Mouse (Mus musculus): ENCODE results near the gene Efna2. TPM values are rescaled to one million over a fixed set of nuclear protein-coding genes. Genes with fewer than 3 reads are reported as not detected.

Efna2 gene
- polyA plus RNA-seq, 1 experiment from 2014 or later = 14.5 TPM

DNA sequence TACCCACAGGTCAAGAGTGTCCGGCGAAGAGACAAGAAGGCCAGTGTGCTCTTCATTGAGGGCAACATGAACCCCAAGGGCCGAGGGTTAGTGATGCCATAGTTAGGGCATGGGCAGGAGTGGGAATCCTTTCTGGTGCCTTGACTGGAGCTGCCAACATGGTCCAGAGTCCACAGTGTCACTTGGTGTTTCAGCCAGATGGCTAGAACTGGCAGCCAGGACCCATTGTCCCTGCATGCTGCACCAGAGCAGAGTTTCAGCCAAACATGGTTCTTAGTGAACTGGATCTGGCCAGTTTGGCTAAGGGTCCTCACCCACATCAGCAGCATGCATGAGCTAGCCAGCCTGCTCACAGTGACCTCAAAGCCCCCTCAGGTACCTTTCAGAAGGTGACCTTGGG, 59.0 kb downstream of the Efna2 start:
- no peaks in the 10 kb centered on the region for H3K27me3 ChIP-seq (replicated peaks; ENCODE audit: control insufficient read depth, insufficient read depth, low read length)
- DNase-seq (ENCODE audit: low spot score) (no peak), ATAC-seq (no peak)
- H3K36me3 ChIP-seq (ENCODE audit: control insufficient read depth, insufficient read depth, low read length) = peaks cover 99% of the 10 kb centered on the region
- no peak overlapping the region for H3K27ac ChIP-seq (ENCODE audit: low read depth, low read length)
- H3K9me3 ChIP-seq (replicated peaks; ENCODE audit: control insufficient read depth, low read length) = no peaks in the 10 kb centered on the region
- H3K4me3 ChIP-seq (ENCODE audit: low read depth, low read length) = no peak overlapping the region
- WGBS = 93% methylated on average over 3 of the region's 3 CpGs
- H3K4me1 ChIP-seq (ENCODE audit: control insufficient read depth, insufficient read depth, low read length) = peaks cover 2% of the 10 kb centered on the region; the same call in 1 of the 2 replicates
- H3K4me2 ChIP-seq (ENCODE audit: low read length) = no peak overlapping the region
- H3K9ac ChIP-seq (ENCODE audit: low read length) = no peak overlapping the region

Other genes starting within 250 kb of the Efna2 start
- 96.4 and 101 TPM in 2 replicates for gene Wdr18, start 219.3 kb upstream of the Efna2 start, polyA plus RNA-seq (2014; fragmentation: Nextera tagmentation; extraction: Ambion mirVana)
- gene Grin3b, start 208.8 kb upstream of the Efna2 start, polyA plus RNA-seq (2014; fragmentation: Nextera tagmentation; extraction: Ambion mirVana) = 0.23 and 0.40 TPM in 2 replicates
- gene Tmem259, start 195.2 kb upstream of the Efna2 start, polyA plus RNA-seq (2014; fragmentation: Nextera tagmentation; extraction: Ambion mirVana) = 10.5 and 13.4 TPM in 2 replicates
- 33.2 and 40.0 TPM in 2 replicates for gene Cnn2, start 190.9 kb upstream of the Efna2 start, polyA plus RNA-seq (2014; fragmentation: Nextera tagmentation; extraction: Ambion mirVana)
- gene Abca7, start 183.0 kb upstream of the Efna2 start, polyA plus RNA-seq (2014; fragmentation: Nextera tagmentation; extraction: Ambion mirVana) = 2.1 and 3.1 TPM in 2 replicates
- 1.1 and 1.5 TPM in 2 replicates for gene Arhgap45, start 162.8 kb upstream of the Efna2 start, polyA plus RNA-seq (2014; fragmentation: Nextera tagmentation; extraction: Ambion mirVana)
- 205 and 219 TPM in 2 replicates for gene Polr2e, start 139.7 kb upstream of the Efna2 start, polyA plus RNA-seq (2014; fragmentation: Nextera tagmentation; extraction: Ambion mirVana)
- 555 and 632 TPM in 2 replicates for gene Gpx4, start 132.3 kb upstream of the Efna2 start, polyA plus RNA-seq (2014; fragmentation: Nextera tagmentation; extraction: Ambion mirVana)
- 8.1 and 11.1 TPM in 2 replicates for gene Sbno2, start 73.9 kb upstream of the Efna2 start, polyA plus RNA-seq (2014; fragmentation: Nextera tagmentation; extraction: Ambion mirVana)
- 25.5 and 27.7 TPM in 2 replicates for gene Stk11, start 63.7 kb upstream of the Efna2 start, polyA plus RNA-seq (2014; fragmentation: Nextera tagmentation; extraction: Ambion mirVana)
- 412 and 467 TPM in 2 replicates for gene Atp5d, start 40.9 kb upstream of the Efna2 start, polyA plus RNA-seq (2014; fragmentation: Nextera tagmentation; extraction: Ambion mirVana)
- 41.0 and 42.4 TPM in 2 replicates for gene Cbarp, start 38.6 kb upstream of the Efna2 start, polyA plus RNA-seq (2014; fragmentation: Nextera tagmentation; extraction: Ambion mirVana)
- gene Midn, start 31.2 kb upstream of the Efna2 start, polyA plus RNA-seq (2014; fragmentation: Nextera tagmentation; extraction: Ambion mirVana) = 67.0 and 73.6 TPM in 2 replicates
- gene Cirbp, start 13.5 kb upstream of the Efna2 start, polyA plus RNA-seq (2014; fragmentation: Nextera tagmentation; extraction: Ambion mirVana) = 239 and 266 TPM in 2 replicates
- gene 1600002K03Rik, start 6.5 kb upstream of the Efna2 start, polyA plus RNA-seq (2014; fragmentation: Nextera tagmentation; extraction: Ambion mirVana) = 7.2 and 9.0 TPM in 2 replicates
- gene Mum1, start 47.0 kb downstream of the Efna2 start, polyA plus RNA-seq (2014; fragmentation: Nextera tagmentation; extraction: Ambion mirVana) = 39.6 and 42.4 TPM in 2 replicates
- gene Ndufs7, start 69.6 kb downstream of the Efna2 start, polyA plus RNA-seq (2014; fragmentation: Nextera tagmentation; extraction: Ambion mirVana) = 269 and 351 TPM in 2 replicates
- gene Gamt, start 81.5 kb downstream of the Efna2 start, polyA plus RNA-seq (2014; fragmentation: Nextera tagmentation; extraction: Ambion mirVana) = 18.7 and 21.0 TPM in 2 replicates
- gene Dazap1, start 82.0 kb downstream of the Efna2 start, polyA plus RNA-seq (2014; fragmentation: Nextera tagmentation; extraction: Ambion mirVana) = 44.5 and 46.0 TPM in 2 replicates
- gene Rps15, start 113.0 kb downstream of the Efna2 start, polyA plus RNA-seq (2014; fragmentation: Nextera tagmentation; extraction: Ambion mirVana) = 694 and 922 TPM in 2 replicates
- gene Apc2, start 116.5 kb downstream of the Efna2 start, polyA plus RNA-seq (2014; fragmentation: Nextera tagmentation; extraction: Ambion mirVana) = 154 and 213 TPM in 2 replicates
- 39.2 and 40.8 TPM in 2 replicates for gene 2310011J03Rik, start 141.1 kb downstream of the Efna2 start, polyA plus RNA-seq (2014; fragmentation: Nextera tagmentation; extraction: Ambion mirVana)
- 1.6 and 2.4 TPM in 2 replicates for gene Pcsk4, start 150.0 kb downstream of the Efna2 start, polyA plus RNA-seq (2014; fragmentation: Nextera tagmentation; extraction: Ambion mirVana)
- gene Reep6, start 150.5 kb downstream of the Efna2 start, polyA plus RNA-seq (2014; fragmentation: Nextera tagmentation; extraction: Ambion mirVana) = 2.3 and 2.7 TPM in 2 replicates
- gene Adamtsl5, start 168.9 kb downstream of the Efna2 start, polyA plus RNA-seq (2014; fragmentation: Nextera tagmentation; extraction: Ambion mirVana) = 0.48 and 0.52 TPM in 2 replicates
- 1.2 and 1.9 TPM in 2 replicates for gene Plk5, start 177.0 kb downstream of the Efna2 start, polyA plus RNA-seq (2014; fragmentation: Nextera tagmentation; extraction: Ambion mirVana)
- 16.9 and 17.8 TPM in 2 replicates for gene Mex3d, start 208.2 kb downstream of the Efna2 start, polyA plus RNA-seq (2014; fragmentation: Nextera tagmentation; extraction: Ambion mirVana)
- 216 and 221 TPM in 2 replicates for gene Mbd3, start 220.1 kb downstream of the Efna2 start, polyA plus RNA-seq (2014; fragmentation: Nextera tagmentation; extraction: Ambion mirVana)
- gene Uqcr11, start 227.3 kb downstream of the Efna2 start, polyA plus RNA-seq (2014; fragmentation: Nextera tagmentation; extraction: Ambion mirVana) = 628 and 893 TPM in 2 replicates

Measured in forebrain, embryonic 14.5 days (tissue).